Mouse (Mus musculus) G1E (cell line): ENCODE measurements at regions not wholly inside any gene's neighbourhood (a gene's known extent, or its start where the extent isn't known, plus 50 kb on each side); places are given as distances from the start of the nearest gene placed in this dataset.

Experiments
- CTCF ChIP-seq: IDR thresholded peaks from 2 replicates; pipeline ENCODE4 v1.5.1; 2012; ENCODE audit warnings: low read depth, low read length, inconsistent platforms, mixed read lengths
- GATA1 ChIP-seq: IDR thresholded peaks from 2 replicates; pipeline ENCODE4 v1.6.1; 2012; ENCODE audit warnings: borderline replicate concordance, low read length, inconsistent platforms, mixed read lengths
- GATA2 ChIP-seq: IDR thresholded peaks from 2 replicates; pipeline ENCODE4 v1.6.1; 2012; ENCODE audit warnings: low read depth, low read length, inconsistent platforms, borderline replicate concordance
- TAL1 ChIP-seq: conservative IDR thresholded peaks from 2 replicates; pipeline ENCODE4 v1.6.1; 2012; ENCODE audit warnings: low read depth, low read length, inconsistent platforms, mixed read lengths

GRCm38 (mm10) chr8:25392766-25393166, 568.6 kb upstream of the Adam5 start:
- TF ChIP-seq CTCF (no peak), GATA1 (no peak), TAL1 (no peak), GATA2 (no peak)
